Mouse (Mus musculus): ENCODE data around the gene Polk. TPM values are rescaled to one million over a fixed set of nuclear protein-coding genes. Genes with fewer than 3 reads are reported as not detected.
A peak's percentile ranks its signal among the peaks of the same experiment; 100 is the strongest.

Gene Polk
- total RNA-seq, 1 experiment from 2014 or later, result 44.9 TPM

- DNase-seq, result no peak
Observed at GRCm38 (mm10) chr13:96529542-96529941, 12.8 kb downstream of the Polk start.

DNA sequence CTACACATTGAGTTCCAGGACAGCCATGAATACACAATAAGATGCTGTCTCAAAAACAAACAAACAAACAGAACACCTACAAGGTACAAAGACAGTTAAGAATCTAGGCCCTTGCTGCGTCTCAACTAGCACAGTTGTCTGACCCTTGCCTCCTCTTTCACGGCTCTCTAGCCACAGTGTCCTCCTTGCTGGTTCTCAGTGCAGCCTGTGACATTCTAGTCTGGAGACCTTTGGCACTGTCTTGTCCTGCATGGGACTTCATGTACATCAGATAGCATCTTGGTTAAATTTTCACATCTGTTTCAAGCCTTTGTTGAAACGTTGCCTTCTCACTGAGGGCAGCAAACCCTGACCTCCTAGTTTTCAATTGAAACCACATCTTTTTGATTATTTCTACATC is 13.6 kb downstream of the Polk start:
- no peak for DNase-seq

- no peak for DNase-seq
Observed at GRCm38 (mm10) chr13:96527856-96528255, 14.5 kb downstream of the Polk start.

DNA sequence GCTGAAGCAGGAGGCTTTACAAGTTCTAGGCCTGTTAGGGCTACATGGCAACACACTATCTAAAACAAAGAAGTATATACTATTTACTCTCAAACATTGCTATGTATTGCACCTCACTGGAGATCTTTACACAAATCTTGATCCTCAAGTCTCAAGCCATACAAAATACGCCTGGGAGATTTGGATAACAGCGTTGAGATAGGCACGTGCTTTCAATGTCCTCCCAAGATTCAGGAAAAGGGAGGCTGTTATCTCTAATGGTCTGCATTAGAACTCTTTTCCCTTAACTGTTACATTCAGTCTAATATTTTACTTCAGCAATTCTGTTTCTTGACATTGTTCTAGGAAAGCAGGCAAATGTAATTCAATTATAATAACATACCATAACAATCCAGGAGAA is 15.4 kb downstream of the Polk start:
- no peak for DNase-seq

GRCm38 (mm10) chr13:96521294-96521693 is 21.1 kb downstream of the Polk start:
- DNase-seq, result no peak

DNA sequence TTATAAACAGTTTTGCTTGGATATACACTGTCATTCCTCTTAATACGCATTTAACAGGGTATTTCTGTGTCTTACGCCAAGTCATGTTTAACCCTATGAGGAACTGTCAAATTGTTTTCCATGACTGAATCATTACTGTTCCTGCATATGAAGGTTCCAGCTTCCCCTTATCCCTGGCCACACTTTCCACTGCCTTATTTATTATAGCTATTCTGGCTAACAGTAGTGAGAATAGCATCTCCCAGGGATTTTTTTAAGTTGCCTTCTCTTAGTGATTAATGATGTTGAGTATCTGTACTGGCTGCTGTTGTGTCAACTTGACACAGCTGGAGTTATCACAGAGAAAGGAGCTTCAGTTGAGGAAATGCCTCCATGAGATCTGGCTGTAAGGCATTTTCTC is 25.0 kb downstream of the Polk start:
- DNase-seq, result no peak

- no peak for DNase-seq
Observed at GRCm38 (mm10) chr13:96516249-96516648, 26.1 kb downstream of the Polk start.

DNA sequence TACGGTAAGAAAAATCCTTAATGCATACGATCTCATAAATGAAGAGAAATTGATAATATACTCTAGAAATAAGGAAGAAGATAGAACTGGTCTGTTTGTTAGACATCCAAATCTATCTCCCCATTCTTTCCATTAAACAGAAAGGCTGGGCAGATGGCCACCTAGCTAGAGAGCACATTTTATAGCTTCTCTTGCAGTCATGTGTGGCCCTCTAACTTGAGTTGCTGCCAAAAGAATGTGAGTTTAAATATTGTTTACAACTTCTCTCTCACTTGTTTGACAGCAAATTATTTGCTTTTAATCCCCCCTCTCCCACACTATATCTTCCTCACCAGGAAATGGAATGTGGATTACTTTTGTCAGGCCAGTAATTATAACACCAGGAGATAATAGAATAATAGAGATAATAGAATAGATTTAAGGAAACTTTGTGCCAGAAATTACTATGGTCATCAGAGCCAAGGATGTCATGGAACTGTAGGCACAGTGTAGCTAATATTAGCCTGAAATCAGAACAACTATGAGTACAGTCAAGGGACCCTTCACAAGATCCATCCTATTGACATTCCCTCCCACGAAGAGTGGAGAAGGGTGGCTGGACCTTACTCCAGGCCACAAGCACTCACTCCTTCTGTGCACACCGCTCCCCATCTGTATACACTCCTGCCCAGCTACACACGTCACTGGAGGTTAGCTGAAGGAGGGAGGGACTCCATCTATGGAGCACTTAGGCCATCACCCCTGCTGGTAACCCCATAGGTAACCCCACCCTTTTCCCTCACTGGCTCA is 28.0 kb downstream of the Polk start:
- DNase-seq, result no peak

- no peak for DNase-seq
Observed at GRCm38 (mm10) chr13:96511893-96512292, 30.5 kb downstream of the Polk start.

GRCm38 (mm10) chr13:96511262-96511661 is 31.1 kb downstream of the Polk start:
- DNase-seq, result no peak

DNA sequence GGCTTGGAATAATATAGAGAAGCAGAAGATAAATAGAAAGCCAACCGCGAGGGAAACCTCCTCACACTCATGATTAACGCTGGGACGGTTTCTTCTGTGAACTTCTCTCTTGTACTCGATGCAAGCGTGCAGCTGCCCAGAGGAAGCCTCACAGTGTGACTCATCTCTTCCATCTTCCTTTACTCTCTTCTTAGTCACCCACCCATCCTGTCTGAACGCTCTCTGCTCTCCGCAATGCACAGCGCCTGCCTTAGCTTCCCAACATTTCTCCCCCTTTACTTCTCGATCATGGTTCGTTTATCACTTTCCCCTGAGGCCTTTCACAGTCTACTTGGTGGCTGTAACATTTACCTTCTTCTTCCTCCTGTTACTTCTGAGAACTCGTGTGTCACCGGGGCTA is 31.7 kb downstream of the Polk start:
- DNase-seq, result peak; percentile 20

- DNase-seq, result no peak
Observed at GRCm38 (mm10) chr13:96507541-96507940, 34.8 kb downstream of the Polk start.

DNA sequence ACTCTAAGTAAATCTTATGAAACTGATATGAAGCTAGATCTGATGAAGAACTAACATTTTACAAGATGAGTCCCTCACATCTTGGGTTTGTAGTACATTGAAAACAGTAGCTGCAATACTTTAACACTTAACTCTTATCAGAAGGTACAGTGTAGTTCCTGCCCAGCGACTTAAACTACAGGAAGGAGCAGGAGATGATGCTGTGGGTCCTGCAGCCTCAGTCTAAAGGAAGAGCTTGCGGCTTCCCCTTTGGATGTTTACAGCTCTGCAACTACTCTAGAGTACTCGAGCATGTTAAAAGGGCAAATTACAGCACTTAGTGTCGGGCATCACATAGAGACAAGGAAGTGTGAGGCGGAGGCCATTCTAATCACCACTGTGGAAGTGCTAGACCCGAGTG is 36.1 kb downstream of the Polk start:
- no peak for DNase-seq

GRCm38 (mm10) chr13:96505661-96506060 is 36.7 kb downstream of the Polk start:
- no peak for DNase-seq

GRCm38 (mm10) chr13:96499891-96500290 is 42.5 kb downstream of the Polk start:
- no peak for DNase-seq

DNA sequence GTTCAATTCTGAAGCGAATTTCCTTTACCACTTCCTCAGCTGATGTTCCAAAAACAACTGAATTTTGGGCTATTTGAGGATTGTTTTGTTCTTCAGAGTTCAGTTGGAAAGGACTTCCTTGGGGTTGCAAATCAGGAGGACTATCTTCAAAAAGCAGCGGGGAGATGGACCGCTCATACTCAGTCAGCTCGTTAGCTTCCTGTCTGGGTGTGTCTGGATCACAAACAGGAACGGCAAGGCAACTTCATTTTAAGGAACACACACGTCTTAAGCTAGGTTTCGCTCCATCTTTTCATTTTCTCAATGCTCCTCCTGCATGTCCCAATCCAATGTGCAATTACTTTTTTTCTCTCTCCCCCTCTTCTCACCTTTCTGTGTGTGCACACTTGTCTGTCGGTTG is 45.7 kb downstream of the Polk start:
- DNase-seq, result no peak

DNA sequence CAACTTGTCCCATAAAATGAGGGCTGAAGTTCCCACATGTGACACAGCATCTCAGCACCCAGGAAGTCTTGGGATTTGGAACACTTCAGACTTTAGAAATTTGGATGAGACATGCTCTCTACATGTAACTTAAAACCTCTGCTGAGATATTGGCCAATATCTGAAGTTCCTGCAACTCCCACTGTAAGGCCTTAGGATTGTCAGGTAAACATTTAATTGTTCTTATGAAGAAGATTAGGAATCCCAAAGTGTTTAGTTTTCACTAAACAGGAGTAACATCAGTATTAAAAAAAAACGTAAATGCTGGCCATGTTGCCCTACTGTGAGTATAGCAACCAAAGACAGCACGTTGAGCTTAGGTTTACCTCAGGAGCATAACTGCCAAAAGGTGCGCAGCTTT is 51.9 kb downstream of the Polk start, which contains the start of gene Gm17622:
Gene Gm17622 (plus strand): TSS at position 301 of the 400 bp plus-strand sequence.
- no peak for DNase-seq

DNA sequence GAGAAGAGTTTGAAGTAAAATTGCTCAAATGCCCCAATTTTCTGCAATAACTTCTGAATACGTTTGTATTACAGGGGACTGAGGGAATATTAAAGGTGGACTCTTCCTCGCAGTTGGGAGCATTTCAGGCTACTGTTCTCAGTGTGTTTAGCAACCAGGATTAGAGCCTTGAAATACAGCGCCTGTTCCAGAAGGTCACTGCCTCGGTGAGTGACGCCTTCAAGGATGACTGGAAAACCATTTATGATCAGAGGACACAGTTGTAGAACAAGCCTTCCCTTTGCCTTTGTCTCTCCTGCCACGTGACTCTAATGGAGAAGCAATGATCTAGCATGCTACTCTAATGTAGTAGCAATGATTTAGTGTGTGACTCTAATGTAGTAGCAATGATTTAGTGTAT is 54.4 kb downstream of the Polk start:
- no peak for DNase-seq

DNA sequence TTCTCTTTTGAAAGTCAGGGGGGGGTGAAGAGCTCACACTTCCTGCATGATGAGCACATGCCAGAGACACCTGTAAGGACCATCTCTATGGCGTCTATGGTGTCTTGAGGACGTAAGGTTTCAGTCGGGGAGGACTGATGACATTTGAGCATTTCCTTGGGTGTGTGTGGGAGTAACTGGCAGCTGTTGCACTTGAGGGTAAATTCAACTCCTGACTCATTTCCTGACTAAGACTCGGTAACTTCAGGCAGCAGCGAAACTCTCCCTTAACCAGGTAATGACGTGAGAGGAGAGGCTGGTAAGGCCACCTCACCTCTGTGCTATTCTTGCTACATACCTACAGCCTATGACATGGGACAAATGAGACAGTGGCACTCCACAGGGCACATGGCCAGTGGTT is 55.1 kb downstream of the Polk start:
- DNase-seq, result no peak

GRCm38 (mm10) chr13:96478991-96479390 is 63.4 kb downstream of the Polk start:
- no peak for DNase-seq

- DNase-seq, result no peak
Observed at GRCm38 (mm10) chr13:96477226-96477625, 65.2 kb downstream of the Polk start.

GRCm38 (mm10) chr13:96470957-96471356 is 71.4 kb downstream of the Polk start, which contains the start of gene Ankdd1b:
TSS of gene Ankdd1b (minus strand) at chr13:96471198.
- no peak for DNase-seq

DNA sequence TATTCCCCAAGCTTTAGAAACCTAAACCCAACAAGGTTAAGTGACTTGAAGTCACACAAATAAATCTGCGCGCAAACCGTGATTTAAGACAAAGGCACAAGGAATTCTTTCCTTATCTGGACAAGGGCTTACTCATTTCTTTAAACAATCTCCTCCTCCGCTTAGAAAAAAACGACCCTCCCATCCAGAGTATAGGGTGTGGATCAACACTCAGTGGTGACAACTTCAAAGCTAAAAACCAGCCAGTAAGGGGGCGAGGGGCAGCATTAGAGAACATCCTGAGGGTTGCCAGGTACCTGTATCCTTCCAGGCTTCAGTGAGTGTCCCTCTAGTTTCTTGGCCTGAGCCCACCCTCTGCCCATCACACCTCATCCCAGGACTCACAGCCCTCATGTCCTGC is 71.8 kb downstream of the Polk start:
- no peak for DNase-seq

GRCm38 (mm10) chr13:96468678-96469077 is 73.7 kb downstream of the Polk start:
- DNase-seq, result no peak

Measured in adrenal gland, postnatal 25 days (tissue).